Mouse (Mus musculus): ENCODE results near the gene Ank3. TPM values are rescaled to one million over a fixed set of nuclear protein-coding genes. Genes with fewer than 3 reads are reported as not detected.

Ank3 gene
- polyA plus RNA-seq, 1 experiment = 1.2 TPM

DNA sequence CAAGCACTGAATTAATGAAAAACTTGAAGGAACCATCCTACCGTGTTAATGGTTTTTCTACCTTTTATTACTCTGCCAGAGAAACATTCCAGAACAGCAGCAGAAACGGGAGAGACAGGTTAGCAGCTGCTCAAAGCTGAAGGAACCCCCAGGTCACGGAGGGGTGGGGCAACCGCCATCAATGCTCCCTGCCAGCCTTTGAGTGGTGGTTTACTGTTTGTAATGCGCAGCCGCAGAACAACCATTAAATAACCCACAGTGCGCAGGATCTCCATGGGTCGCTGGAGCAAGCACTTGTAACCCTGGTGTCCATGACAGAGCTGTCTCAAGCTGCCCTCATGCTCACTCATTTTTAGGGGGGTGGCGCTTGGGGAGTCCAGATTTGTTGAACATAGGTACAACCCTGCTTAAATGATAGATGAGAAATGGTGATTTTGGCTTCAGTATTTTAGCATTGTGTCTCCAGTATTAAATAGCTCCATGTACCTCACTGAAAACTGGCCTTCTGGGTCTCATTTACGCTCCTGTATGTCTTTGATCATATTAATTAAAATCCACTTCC is 133.7 kb downstream of the Ank3 start:
- H3K4me1 ChIP-seq (ENCODE audit: control insufficient read depth, insufficient read depth, insufficient read length) = no peaks in the 10 kb centered on the region
- no peaks in the 10 kb centered on the region for H3K36me3 ChIP-seq (ENCODE audit: control insufficient read depth, insufficient read depth, low read length)
- TF ChIP-seq POLR2A (IDR thresholded peaks at IDR 0.05; ENCODE audit: low read depth, low read length) = no peak
- no peak for TF ChIP-seq CTCF (IDR thresholded peaks at IDR 0.05; ENCODE audit: extremely low read depth, insufficient read depth, insufficient read length, insufficient replicate concordance)
- WGBS = 85% methylated on average over 10 of the region's 10 CpGs
- H3K27me3 ChIP-seq (ENCODE audit: control insufficient read depth, insufficient read depth, low read length) = no peaks in the 10 kb centered on the region
- H3K4me3 ChIP-seq (ENCODE audit: extremely low read depth, insufficient read depth, insufficient read length) = no peak overlapping the region
- H3K27ac ChIP-seq (ENCODE audit: insufficient read depth, low read length) = no peak overlapping the region
- DNase-seq (ENCODE audit: low read depth in 1 of 2, low spot score in 2 of 2) = no peak

DNA sequence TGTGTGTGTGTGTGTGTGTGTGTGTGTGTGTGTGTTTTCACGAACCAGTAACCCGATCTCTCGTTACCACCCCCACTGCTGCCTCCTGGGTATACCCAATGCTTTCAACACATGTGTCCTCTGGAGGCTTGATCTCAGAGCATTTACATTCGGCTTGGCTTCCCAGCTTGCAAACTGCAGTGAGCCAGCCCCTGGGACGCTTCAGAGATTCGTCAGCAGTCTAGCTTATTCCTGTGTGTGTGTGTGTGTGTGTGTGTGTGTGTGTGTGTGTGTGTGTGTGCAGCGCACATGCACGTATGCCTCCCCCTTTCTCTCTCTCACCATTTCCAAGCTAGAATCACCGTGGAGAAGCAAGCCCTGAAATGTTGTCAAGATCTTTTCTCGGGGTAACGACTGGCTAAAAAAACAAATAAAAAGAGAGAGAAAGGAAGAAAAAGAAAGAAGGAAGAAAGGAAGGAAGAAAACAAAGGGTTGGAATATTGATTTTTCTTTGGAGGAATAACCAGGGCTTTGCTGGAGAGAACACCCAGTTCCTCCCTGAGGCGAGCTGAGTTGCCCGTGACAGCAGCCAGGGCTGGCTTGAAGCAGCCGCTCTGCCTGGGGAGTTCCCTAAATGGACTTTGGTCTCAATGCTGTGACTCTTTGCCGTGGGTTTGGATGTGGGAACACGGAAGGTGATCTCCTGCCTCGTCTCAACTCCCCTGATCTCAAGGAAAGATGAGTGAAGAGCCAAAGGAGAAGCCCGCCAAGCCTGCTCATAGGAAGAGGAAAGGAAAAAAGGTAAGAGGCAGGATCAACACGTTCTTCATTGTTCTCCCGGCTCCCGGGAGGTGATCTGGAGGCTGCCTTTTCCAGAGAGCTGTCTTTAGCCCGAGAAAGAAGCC is 135.2 kb downstream of the Ank3 start:
- TF ChIP-seq POLR2A (IDR thresholded peaks at IDR 0.05; ENCODE audit: low read depth, low read length) (no peak), CTCF (IDR thresholded peaks at IDR 0.05; ENCODE audit: extremely low read depth, insufficient read depth, insufficient read length, insufficient replicate concordance) (no peak)

DNA sequence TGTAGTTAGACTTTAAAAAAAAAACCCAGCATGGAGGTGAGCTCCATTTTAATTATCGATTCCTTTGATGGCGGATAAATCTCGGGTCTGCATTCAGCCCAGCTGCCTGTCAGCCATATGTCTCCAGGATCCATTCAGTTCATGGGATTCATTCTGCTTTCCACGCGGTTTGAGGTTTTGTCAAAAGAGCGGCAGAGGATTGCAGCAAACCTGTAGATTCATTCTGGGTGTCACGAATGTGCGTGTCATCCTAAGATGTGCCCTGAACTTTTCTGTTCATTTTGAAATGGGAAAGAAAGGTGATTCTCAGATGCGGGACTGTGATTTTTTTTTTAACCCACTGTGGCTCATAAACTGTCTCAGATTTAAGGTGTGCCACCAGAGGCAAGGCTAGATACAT is 136.1 kb downstream of the Ank3 start:
- TF ChIP-seq CTCF (IDR thresholded peaks at IDR 0.05; ENCODE audit: extremely low read depth, insufficient read depth, insufficient read length, insufficient replicate concordance) (no peak), POLR2A (IDR thresholded peaks at IDR 0.05; ENCODE audit: low read depth, low read length) (no peak)
- Histone ChIP-seq H3K27ac (ENCODE audit: insufficient read depth, low read length) (no peak overlapping the region), H3K4me1 (ENCODE audit: control insufficient read depth, insufficient read depth, insufficient read length) (no peaks in the 10 kb centered on the region), H3K27me3 (ENCODE audit: control insufficient read depth, insufficient read depth, low read length) (no peaks in the 10 kb centered on the region), H3K4me3 (ENCODE audit: extremely low read depth, insufficient read depth, insufficient read length) (no peak overlapping the region), H3K36me3 (ENCODE audit: control insufficient read depth, insufficient read depth, low read length) (no peaks in the 10 kb centered on the region)
- no peak for DNase-seq (ENCODE audit: low read depth in 1 of 2, low spot score in 2 of 2)
- WGBS = 86% methylated on average over 9 of the region's 9 CpGs

More for the DNA sequence above, 135.2 kb downstream of the Ank3 start:
- H3K36me3 ChIP-seq (ENCODE audit: control insufficient read depth, insufficient read depth, low read length) = no peaks in the 10 kb centered on the region
- H3K27me3 ChIP-seq (ENCODE audit: control insufficient read depth, insufficient read depth, low read length) = no peaks in the 10 kb centered on the region
- WGBS = 17% methylated on average over 22 of the region's 22 CpGs
- H3K27ac ChIP-seq (ENCODE audit: insufficient read depth, low read length) = no peak overlapping the region
- no peak overlapping the region for H3K4me3 ChIP-seq (ENCODE audit: extremely low read depth, insufficient read depth, insufficient read length)
- no peak for DNase-seq (ENCODE audit: low read depth in 1 of 2, low spot score in 2 of 2)
- H3K4me1 ChIP-seq (ENCODE audit: control insufficient read depth, insufficient read depth, insufficient read length) = no peaks in the 10 kb centered on the region

DNA sequence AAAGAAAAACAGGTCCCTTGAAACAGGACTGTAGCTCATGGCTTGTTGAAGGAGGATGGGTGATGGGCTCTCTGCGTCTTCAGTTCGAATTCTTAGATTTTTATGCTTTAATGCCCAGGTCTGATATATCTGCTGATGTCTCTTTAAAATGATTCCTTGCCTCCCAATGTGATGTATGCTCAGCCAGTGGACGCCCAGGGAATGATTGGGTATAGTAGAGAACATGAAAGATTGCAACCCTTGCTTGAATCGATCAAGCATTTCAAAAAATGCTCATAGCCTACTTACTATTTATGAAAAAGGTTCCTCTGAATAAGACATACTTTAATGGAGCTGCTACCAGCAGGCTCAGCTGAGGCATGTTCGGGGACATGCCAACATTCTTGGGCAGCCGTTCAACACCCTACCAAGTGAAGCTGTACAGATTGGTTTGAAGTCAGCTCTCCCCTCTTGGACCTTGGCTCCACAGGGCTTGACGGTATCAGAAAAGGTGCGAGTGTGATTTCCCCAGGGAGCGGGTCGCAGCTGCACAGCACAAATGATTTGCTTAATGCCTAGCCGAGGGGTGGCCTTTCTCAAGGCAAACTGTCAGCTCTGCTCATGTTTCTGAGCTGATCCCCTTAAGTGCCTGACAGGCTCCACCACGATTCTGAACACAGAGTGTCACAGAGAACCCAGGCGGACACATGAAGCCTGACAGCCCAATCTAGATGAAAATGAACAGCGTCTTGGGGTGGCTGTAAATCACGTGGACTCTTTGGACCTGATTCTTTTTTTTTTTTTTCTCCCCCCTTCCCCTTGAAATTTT is 136.8 kb downstream of the Ank3 start:
- H3K4me3 ChIP-seq (ENCODE audit: extremely low read depth, insufficient read depth, insufficient read length) = no peak overlapping the region
- 82% methylated on average over 15 of the region's 15 CpGs for WGBS
- no peak overlapping the region for H3K27ac ChIP-seq (ENCODE audit: insufficient read depth, low read length)

DNA sequence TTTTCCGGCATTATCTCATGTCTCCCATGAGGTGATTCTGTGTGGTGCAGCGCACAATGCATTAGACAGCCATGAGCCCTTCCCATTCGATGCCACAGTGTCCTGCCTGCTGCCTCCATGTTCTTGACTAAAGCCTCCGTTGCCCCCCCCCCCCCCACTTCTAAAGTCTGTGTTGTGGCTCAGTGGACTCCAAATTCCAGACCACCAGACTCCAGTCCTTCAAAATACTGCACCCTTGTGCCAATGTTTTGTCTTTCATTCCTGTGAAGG is 137.3 kb downstream of the Ank3 start:
- DNase-seq (ENCODE audit: low read depth in 1 of 2, low spot score in 2 of 2) = no peak
- Histone ChIP-seq H3K4me3 (ENCODE audit: extremely low read depth, insufficient read depth, insufficient read length) (no peak overlapping the region), H3K4me1 (ENCODE audit: control insufficient read depth, insufficient read depth, insufficient read length) (no peaks in the 10 kb centered on the region), H3K36me3 (ENCODE audit: control insufficient read depth, insufficient read depth, low read length) (no peaks in the 10 kb centered on the region), H3K27ac (ENCODE audit: insufficient read depth, low read length) (no peak overlapping the region), H3K27me3 (ENCODE audit: control insufficient read depth, insufficient read depth, low read length) (no peaks in the 10 kb centered on the region)
- TF ChIP-seq POLR2A (IDR thresholded peaks at IDR 0.05; ENCODE audit: low read depth, low read length) (no peak), CTCF (IDR thresholded peaks at IDR 0.05; ENCODE audit: extremely low read depth, insufficient read depth, insufficient read length, insufficient replicate concordance) (no peak)
- 81% methylated on average over 4 of the region's 4 CpGs for WGBS

More for the DNA sequence above, 136.8 kb downstream of the Ank3 start:
- Histone ChIP-seq H3K27me3 (ENCODE audit: control insufficient read depth, insufficient read depth, low read length) (no peaks in the 10 kb centered on the region), H3K4me1 (ENCODE audit: control insufficient read depth, insufficient read depth, insufficient read length) (no peaks in the 10 kb centered on the region), H3K36me3 (ENCODE audit: control insufficient read depth, insufficient read depth, low read length) (no peaks in the 10 kb centered on the region)
- DNase-seq (ENCODE audit: low read depth in 1 of 2, low spot score in 2 of 2) = no peak
- TF ChIP-seq CTCF (IDR thresholded peaks at IDR 0.05; ENCODE audit: extremely low read depth, insufficient read depth, insufficient read length, insufficient replicate concordance) = no peak
- no peak for TF ChIP-seq POLR2A (IDR thresholded peaks at IDR 0.05; ENCODE audit: low read depth, low read length)

DNA sequence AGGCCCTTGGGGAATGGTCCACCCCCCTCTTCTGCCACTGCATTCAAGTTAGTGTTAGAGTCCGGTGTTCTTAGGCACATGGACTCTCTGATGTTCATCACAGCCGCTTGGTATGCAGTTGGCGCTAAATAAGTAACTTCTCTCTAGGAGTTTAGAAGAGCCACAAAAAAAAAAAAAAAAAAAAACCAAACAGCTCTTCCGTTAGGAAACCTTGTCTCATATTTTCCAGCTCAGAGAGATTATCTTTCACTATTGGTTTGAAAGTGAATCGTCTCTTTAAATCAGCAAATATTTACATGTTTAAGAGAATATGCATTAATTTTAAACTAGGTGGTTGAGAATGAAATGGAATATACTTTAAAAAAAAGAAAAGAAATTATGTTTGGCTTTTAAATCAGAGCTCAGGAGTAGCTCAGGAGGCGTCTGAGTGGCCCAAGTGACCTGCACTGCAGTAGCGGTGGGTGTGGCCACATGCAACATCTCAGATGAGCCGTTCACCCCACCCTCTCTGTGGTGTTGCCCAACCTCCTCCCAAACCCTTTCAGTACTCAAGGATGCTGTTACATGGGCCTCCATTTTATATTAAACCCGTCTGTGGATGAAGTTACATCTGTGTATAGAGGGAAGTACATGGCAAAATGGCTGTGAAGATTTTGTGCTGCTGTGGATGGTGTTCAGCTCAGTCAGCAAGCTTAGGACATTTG is 138.0 kb downstream of the Ank3 start:
- WGBS = 76% methylated on average over 9 of the region's 9 CpGs
- H3K36me3 ChIP-seq (ENCODE audit: control insufficient read depth, insufficient read depth, low read length) = no peaks in the 10 kb centered on the region
- TF ChIP-seq CTCF (IDR thresholded peaks at IDR 0.05; ENCODE audit: extremely low read depth, insufficient read depth, insufficient read length, insufficient replicate concordance) = no peak
- no peak for TF ChIP-seq POLR2A (IDR thresholded peaks at IDR 0.05; ENCODE audit: low read depth, low read length)

More for the DNA sequence above, 138.0 kb downstream of the Ank3 start:
- no peak for DNase-seq (ENCODE audit: low read depth in 1 of 2, low spot score in 2 of 2)
- Histone ChIP-seq H3K27me3 (ENCODE audit: control insufficient read depth, insufficient read depth, low read length) (no peaks in the 10 kb centered on the region), H3K4me1 (ENCODE audit: control insufficient read depth, insufficient read depth, insufficient read length) (no peaks in the 10 kb centered on the region), H3K27ac (ENCODE audit: insufficient read depth, low read length) (no peak overlapping the region), H3K4me3 (ENCODE audit: extremely low read depth, insufficient read depth, insufficient read length) (no peak overlapping the region)

All from spleen, adult 2 months (tissue).